Mouse (Mus musculus) erythroblast, embryonic 14.5 days (primary cell): ENCODE data around the gene Adap1. TPM values are rescaled to one million over a fixed set of nuclear protein-coding genes. Genes with fewer than 3 reads are reported as not detected.
A peak's percentile ranks its signal among the peaks of the same experiment; 100 is the strongest.

ENCODE experiments used
- H3K27me3 ChIP-seq: 2 replicates; pipeline ENCODE4 v1.6.1; 2012; ENCODE audit warnings: inconsistent platforms; ENCODE audit not compliant: control insufficient read depth
- H3K36me3 ChIP-seq: 2 replicates; pipeline ENCODE4 v1.6.1; 2012; ENCODE audit warnings: mild to moderate bottlenecking, inconsistent platforms; ENCODE audit not compliant: control insufficient read depth
- H3K4me1 ChIP-seq: 2 replicates; pipeline ENCODE4 v1.6.1; 2012; ENCODE audit warnings: inconsistent platforms; ENCODE audit not compliant: control insufficient read depth
- H3K4me3 ChIP-seq: replicated peaks from 2 replicates; pipeline ENCODE3; 2012; ENCODE audit warnings: moderate library complexity, mild to moderate bottlenecking, inconsistent platforms
- H3K9me3 ChIP-seq: 2 replicates; pipeline ENCODE4 v1.6.1; 2012; ENCODE audit warnings: low read length, inconsistent platforms, mixed read lengths; ENCODE audit not compliant: control insufficient read depth
- GATA1 ChIP-seq: IDR thresholded peaks from 2 replicates; pipeline ENCODE4 v1.6.1; 2012; ENCODE audit warnings: low read length, inconsistent platforms, mixed read lengths
- TAL1 ChIP-seq: IDR thresholded peaks from 3 replicates; pipeline ENCODE4 v1.6.1; 2012; ENCODE audit warnings: low read length, inconsistent platforms, mixed read lengths
- polyA plus RNA-seq: library from polyadenylated mRNA; stranded (reverse); fragments of >175 nt; gene quantifications from 2 replicates; pipeline ENCODE4 v1.2.3, GENCODE M21; 2012

Gene Adap1
- polyA plus RNA-seq: 0.13 and 0.17 TPM in 2 replicates

DNA sequence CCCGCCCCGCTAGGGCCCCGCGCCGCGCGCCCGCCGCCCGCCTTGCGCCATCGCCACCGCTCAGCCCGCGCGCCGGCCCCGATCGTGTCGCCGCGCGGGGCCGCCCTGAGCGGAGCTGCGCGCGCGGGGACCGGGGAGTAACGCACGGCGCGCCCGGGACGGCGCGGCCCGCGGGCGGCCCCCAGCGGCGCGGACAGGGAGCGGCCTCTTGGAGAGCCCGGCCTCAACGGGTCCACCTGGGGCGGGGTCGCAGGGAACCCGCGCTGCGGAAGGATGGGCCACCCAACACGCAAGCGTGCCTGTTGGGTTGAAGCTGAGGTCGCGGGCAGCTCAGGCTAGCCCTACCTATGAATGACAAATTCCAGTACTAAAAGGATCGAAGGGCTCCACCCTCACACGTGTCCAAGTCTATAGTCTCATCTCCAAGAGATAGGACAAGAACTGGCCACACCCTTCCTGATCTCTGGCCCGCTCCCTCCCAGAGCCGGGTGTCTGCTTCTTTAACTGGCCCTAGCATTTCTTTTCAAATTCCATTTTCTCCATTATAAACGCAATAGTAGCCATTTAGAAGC, at the start of gene Adap1:
Gene Adap1, minus strand, starts transcription at position 228 of the 572 bp plus-strand sequence.
- TF ChIP-seq GATA1 (no peak), TAL1 (no peak)
- Histone ChIP-seq H3K4me3 (peak within 1 kb of the TSS; percentile 60), H3K27me3 (peaks cover 27% of the 10 kb centered on the region), H3K4me1 (peaks cover 19% of the 10 kb centered on the region), H3K9me3 (no peaks in the 10 kb centered on the region), H3K36me3 (no peaks in the 10 kb centered on the region)

DNA sequence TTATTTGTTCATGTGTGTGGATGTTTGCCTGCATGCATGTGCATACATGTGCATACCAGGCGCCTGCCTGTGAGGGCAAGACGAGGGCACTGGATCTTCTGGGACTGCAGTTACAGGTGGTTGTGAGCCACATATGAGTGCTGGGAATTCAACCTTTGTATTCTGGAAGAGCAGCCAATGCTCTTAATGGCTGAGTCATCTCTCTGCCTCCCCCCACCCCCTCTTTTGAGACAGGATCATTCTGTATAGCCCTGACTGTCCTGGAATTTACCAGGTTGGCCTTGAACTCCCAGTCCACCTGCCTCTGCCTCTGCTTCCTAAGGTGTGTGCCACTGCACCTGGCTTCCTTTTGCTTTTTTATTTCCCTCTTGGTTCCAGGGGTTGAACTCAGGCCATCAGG, 49.4 kb upstream of the Adap1 start:
- Histone ChIP-seq H3K27me3 (no peaks in the 10 kb centered on the region), H3K4me1 (peaks cover 98% of the 10 kb centered on the region), H3K9me3 (no peaks in the 10 kb centered on the region), H3K36me3 (peaks cover 4% of the 10 kb centered on the region), H3K4me3 (no peak overlapping the region)
- TF ChIP-seq GATA1: no peak
- TF ChIP-seq TAL1: no peak

DNA sequence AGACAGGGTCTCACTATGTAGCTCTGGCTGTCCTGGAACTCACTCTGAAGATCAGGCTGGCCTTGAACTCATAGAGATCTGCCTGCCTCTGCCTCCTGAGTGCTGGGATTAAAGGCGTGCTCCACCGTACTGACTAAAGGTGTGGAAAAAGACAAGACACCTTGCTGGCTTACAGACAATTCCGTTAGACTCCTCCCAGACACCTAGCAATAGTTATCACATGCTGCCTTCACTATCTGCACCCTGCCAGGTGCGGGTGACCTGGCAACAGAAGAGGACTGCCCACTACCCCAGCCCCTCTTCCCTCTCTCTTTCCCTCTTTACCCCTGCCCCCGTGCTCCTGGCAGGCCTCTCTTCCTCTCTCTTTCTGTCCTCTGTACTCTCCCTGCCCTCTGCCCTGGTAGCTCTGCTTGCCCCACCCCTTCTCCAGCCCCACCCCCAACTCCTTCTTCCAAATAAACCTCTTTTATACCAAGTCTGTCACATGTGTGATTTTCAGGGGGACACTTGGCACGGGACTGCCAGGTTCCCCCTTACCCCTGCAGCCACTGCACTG, 48.5 kb upstream of the Adap1 start:
- H3K36me3 ChIP-seq: peaks cover 10% of the 10 kb centered on the region
- H3K27me3 ChIP-seq: no peaks in the 10 kb centered on the region
- TF ChIP-seq TAL1: no peak
- TF ChIP-seq GATA1: no peak
- H3K4me3 ChIP-seq: no peak overlapping the region
- peaks cover 94% of the 10 kb centered on the region for H3K4me1 ChIP-seq
- H3K9me3 ChIP-seq: no peaks in the 10 kb centered on the region

DNA sequence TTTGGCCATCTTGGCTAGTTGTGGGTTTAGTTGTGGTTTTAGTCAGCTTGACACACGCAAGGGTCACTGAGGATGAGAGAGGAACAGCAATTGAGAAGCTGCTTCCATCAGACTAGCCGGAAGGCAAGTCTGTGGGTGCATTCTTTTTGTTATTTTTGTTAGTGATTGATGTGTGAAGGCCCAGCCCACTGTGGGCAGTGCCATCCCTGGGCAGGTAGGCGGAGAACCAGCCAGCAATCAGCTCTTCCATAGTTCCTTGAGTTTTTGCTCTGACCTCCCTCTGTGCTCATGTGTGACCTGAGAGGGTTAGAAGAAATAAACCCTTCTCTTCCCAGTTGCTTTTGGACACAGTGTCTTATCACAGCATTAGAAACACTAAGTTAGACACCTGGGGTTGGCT, 47.7 kb upstream of the Adap1 start:
- Histone ChIP-seq H3K36me3 (peaks cover 15% of the 10 kb centered on the region), H3K4me1 (peaks cover 92% of the 10 kb centered on the region), H3K9me3 (no peaks in the 10 kb centered on the region), H3K27me3 (no peaks in the 10 kb centered on the region), H3K4me3 (no peak overlapping the region)
- TF ChIP-seq TAL1: no peak
- TF ChIP-seq GATA1: no peak

DNA sequence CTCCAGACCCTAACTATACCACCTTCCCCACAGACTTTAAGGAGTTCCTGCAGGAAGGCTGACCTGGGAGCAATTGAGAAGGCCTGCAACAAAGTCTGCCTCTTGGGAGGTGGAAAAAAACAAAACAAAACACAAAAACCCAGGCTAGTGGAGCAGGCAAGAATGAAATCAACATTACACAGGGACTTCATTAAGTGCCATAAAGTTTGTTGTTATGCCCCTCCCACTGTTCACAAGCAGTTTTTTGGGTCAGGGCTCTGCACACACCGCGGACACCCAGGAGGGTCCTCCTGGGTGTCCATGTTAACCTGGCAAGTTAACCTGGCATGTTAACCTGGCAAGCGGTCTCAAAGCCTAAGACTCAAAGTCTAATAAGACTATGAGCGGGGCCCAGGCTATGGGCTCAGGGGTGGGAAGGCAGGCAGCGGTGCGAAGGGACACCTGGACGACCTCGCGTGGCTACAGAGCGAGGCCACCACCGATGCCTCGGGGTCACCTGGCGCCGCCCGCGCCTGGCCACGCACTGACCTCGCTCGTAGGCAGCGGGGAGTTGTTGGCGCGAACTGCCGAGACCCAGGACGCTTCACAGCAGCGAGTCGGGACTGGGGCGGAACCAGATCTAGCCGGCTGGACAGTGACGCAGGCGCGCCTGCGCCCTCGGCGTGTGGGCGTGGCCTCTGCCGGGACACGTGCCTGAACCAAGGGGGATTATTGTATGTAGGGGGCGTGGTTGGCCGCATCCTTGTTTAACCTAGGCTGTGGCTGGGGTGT, 46.4 kb upstream of the Adap1 start:
- TF ChIP-seq GATA1 (no peak), TAL1 (no peak)
- no peaks in the 10 kb centered on the region for H3K27me3 ChIP-seq
- peak overlapping the region; percentile 72 for H3K4me3 ChIP-seq
- H3K9me3 ChIP-seq: no peaks in the 10 kb centered on the region
- peaks cover 14% of the 10 kb centered on the region for H3K36me3 ChIP-seq
- H3K4me1 ChIP-seq: peaks cover 92% of the 10 kb centered on the region

DNA sequence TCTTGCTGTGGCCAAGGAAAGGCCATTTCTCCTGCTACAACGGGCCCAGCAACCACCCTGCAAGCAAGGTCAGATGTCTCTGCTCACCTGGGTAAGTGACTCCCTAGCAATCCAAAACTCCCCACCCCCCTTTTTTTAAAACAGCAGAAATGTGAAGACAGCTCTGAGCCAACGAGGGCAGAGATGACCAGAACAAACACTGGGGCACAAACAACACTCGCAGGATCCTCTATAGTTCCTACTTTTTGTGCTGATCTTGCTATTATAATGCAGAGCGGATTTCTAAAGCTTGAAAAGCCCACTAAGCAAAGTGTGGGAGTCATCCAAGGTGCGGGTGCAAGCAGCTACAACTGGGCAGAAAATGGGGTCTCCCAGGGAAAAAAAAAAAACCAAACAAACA, 45.7 kb upstream of the Adap1 start:
- Histone ChIP-seq H3K4me3 (peak overlapping the region; percentile 72), H3K36me3 (peaks cover 14% of the 10 kb centered on the region), H3K27me3 (no peaks in the 10 kb centered on the region), H3K4me1 (peaks cover 91% of the 10 kb centered on the region), H3K9me3 (no peaks in the 10 kb centered on the region)
- TF ChIP-seq TAL1: no peak
- no peak for TF ChIP-seq GATA1

DNA sequence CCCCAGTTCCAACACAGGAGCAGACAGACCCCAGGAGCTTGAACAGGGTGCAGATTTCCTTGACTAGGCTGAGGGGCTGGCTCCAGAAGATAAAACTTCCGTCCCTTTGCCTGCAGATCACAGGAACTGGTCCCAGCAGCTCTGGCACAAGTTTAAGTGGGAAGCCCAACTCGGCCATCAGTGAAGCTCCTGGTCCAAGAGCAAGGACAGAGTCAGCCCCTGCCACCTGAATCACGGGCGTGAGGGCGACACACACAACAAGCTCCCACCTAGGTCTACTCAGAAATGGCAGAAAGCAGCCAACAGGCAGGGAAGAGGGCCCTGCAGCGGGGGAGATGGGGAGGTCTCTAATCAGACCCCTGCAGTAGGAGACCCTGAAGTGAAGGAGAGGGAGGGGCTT, 44.9 kb upstream of the Adap1 start:
- H3K27me3 ChIP-seq: no peaks in the 10 kb centered on the region
- H3K4me1 ChIP-seq: peaks cover 89% of the 10 kb centered on the region
- peaks cover 14% of the 10 kb centered on the region for H3K36me3 ChIP-seq
- H3K9me3 ChIP-seq: no peaks in the 10 kb centered on the region
- no peak overlapping the region for H3K4me3 ChIP-seq
- TF ChIP-seq GATA1: no peak
- TF ChIP-seq TAL1: no peak

DNA sequence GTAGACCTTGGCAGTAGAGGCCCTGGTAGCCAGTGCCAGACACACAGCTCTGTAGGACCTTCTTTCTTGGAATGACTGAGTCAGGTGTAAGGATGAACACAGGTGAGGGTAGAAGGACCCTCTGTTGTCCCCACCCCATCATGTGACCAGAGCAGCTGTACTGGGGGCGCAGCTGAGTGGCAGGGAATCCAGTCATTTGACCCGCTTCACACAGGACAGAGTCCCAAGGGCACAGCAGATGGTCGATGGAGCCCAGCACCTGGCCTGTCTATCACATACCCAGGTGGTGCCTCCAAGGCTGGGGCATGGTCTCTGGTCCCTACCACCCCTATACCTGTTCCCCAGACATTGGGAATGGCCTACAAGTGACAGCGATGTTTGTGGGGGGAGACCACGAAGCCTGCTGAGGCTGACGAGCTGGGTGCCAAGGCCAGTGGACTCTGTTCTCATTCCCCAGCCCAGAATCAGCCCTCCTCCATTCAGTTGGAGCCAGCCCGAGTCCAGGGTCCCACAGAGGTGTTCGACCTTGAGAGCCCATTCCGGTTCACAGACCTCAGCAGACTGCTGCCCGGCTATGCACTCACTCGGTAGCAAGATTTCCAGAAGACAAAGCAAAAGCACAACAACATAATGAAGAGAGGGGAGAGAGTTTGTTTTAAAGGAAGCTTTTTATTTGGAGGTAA, 43.4 kb upstream of the Adap1 start:
- Histone ChIP-seq H3K36me3 (peaks cover 14% of the 10 kb centered on the region), H3K9me3 (no peaks in the 10 kb centered on the region), H3K27me3 (no peaks in the 10 kb centered on the region), H3K4me1 (peaks cover 89% of the 10 kb centered on the region), H3K4me3 (no peak overlapping the region)
- TF ChIP-seq TAL1 (no peak), GATA1 (no peak)

DNA sequence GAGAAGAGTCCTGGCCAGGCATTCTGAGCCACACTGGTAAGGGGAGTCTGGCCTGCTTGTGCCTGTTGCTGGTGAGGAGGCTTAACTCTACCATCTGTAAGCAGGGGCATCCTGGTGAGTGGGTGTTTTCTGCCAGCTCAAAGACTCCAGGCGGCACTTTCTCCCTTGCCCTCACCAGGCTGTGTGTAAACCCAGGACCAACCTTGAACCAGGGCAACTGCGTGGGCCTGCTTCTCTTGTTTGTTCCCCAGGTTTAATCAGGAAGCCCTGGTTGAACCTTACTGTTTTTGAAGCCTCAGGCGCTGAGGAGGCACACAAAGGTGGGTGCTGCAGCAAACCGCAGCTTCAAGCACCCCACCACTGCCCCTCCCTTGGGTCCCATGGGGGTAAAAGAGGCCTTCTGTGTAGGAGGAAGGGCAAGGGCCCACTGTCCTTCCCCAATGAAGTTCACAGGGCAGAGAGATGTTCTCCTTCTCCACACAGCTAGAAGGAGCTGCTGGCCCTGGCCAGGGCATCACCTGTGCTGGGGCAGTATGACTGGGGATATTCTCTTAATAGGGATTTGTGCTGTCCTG, 42.5 kb upstream of the Adap1 start:
- Histone ChIP-seq H3K4me1 (peaks cover 85% of the 10 kb centered on the region), H3K36me3 (peaks cover 17% of the 10 kb centered on the region), H3K9me3 (no peaks in the 10 kb centered on the region), H3K4me3 (no peak overlapping the region), H3K27me3 (no peaks in the 10 kb centered on the region)
- TF ChIP-seq TAL1: no peak
- TF ChIP-seq GATA1: no peak
